Mouse (Mus musculus) regulatory T cell (primary cell): Measurements from ENCODE around the gene Lin7a.

Source experiments
- in situ Hi-C: fragments of 300-600 bp; cut with MboI, MseI; formaldehyde crosslinking; loops from one replicate; pipeline ENCODE4 v1.15.1; 2025; ENCODE audit warnings: high pct_unique_total_duplicates

The Lin7a gene

GRCm38 (mm10) chr10:107319648-107320047 lies 48.2 kb downstream of the Lin7a start:
- in situ Hi-C loops = no loop called here

- in situ Hi-C loops = no loop called here
Observed at GRCm38 (mm10) chr10:107323865-107324264, 52.4 kb downstream of the Lin7a start.

- in situ Hi-C loops = no loop called here
Observed at GRCm38 (mm10) chr10:107325558-107325957, 54.1 kb downstream of the Lin7a start.

- in situ Hi-C loops = no loop called here
Observed at GRCm38 (mm10) chr10:107339524-107339923, 68.0 kb downstream of the Lin7a start.

- in situ Hi-C loops = no loop called here
Observed at GRCm38 (mm10) chr10:107341151-107341550, 69.7 kb downstream of the Lin7a start.

- in situ Hi-C loops = no loop called here
Observed at GRCm38 (mm10) chr10:107344200-107344599, 72.7 kb downstream of the Lin7a start.

GRCm38 (mm10) chr10:107347842-107348241 lies 76.4 kb downstream of the Lin7a start:
- in situ Hi-C loops = no loop called here

GRCm38 (mm10) chr10:107351696-107352485 lies 80.4 kb downstream of the Lin7a start:
- in situ Hi-C loops = no loop called here

- in situ Hi-C loops = no loop called here
Observed at GRCm38 (mm10) chr10:107353483-107353882, 82.0 kb downstream of the Lin7a start.

GRCm38 (mm10) chr10:107358443-107359040 lies 87.1 kb downstream of the Lin7a start:
- in situ Hi-C loops = no loop called here

- in situ Hi-C loops = no loop called here
Observed at GRCm38 (mm10) chr10:107359296-107359695, 87.8 kb downstream of the Lin7a start.

GRCm38 (mm10) chr10:107361546-107361945 lies 90.1 kb downstream of the Lin7a start:
- in situ Hi-C loops = no loop called here

- in situ Hi-C loops = no loop called here
Observed at GRCm38 (mm10) chr10:107362026-107362425, 90.5 kb downstream of the Lin7a start.

GRCm38 (mm10) chr10:107363049-107363816 lies 91.7 kb downstream of the Lin7a start:
- in situ Hi-C loops = no loop called here

GRCm38 (mm10) chr10:107377218-107377617 lies 105.7 kb downstream of the Lin7a start:
- in situ Hi-C loops = no loop called here

GRCm38 (mm10) chr10:107381143-107381746 lies 109.8 kb downstream of the Lin7a start:
- in situ Hi-C loops = no loop called here

- in situ Hi-C loops = no loop called here
Observed at GRCm38 (mm10) chr10:107383825-107384224, 112.3 kb downstream of the Lin7a start.

- in situ Hi-C loops = no loop called here
Observed at GRCm38 (mm10) chr10:107389505-107389904, 118.0 kb downstream of the Lin7a start.

GRCm38 (mm10) chr10:107405347-107405746 lies 133.9 kb downstream of the Lin7a start:
- in situ Hi-C loops = no loop called here

- in situ Hi-C loops = no loop called here
Observed at GRCm38 (mm10) chr10:107418306-107418705, 146.8 kb downstream of the Lin7a start.

- in situ Hi-C loops = no loop called here
Observed at GRCm38 (mm10) chr10:107436967-107437366, 165.5 kb downstream of the Lin7a start.

- in situ Hi-C loops = no loop called here
Observed at GRCm38 (mm10) chr10:107442781-107443180, 171.3 kb downstream of the Lin7a start.
